Mouse (Mus musculus) left cerebral cortex, postnatal 14 days (tissue): ENCODE results near the gene Fbxl18. TPM values are rescaled to one million over a fixed set of nuclear protein-coding genes. Genes with fewer than 3 reads are reported as not detected.
A peak's percentile ranks its signal among the peaks of the same experiment; 100 is the strongest.
"Not testable (repeated sequence)": the region's sequence is repeated elsewhere in the genome, so short reads cannot be mapped to it uniquely, and the experiment has no call there.

Source experiments
- DNase-seq, 2 experiments: peaks; one replicate each; pipeline ENCODE4 v3.0.0; 2021 to 2022; ENCODE audit warnings: low spot score in 2 of 2, mixed read lengths in 1 of 2
- intact Hi-C: fragments of 180-260 bp; cut with DNase I; formaldehyde crosslinking; loops from one replicate; pipeline ENCODE4 v1.15.1; 2025
- total RNA-seq, 2 experiments: library from RNA; stranded (reverse); gene quantifications; 2 replicates each; pipeline ENCODE4 v1.2.3; 2021

Gene Fbxl18
- total RNA-seq, 2 experiments from 2014 or later, result 34.2 to 34.4 TPM

DNA sequence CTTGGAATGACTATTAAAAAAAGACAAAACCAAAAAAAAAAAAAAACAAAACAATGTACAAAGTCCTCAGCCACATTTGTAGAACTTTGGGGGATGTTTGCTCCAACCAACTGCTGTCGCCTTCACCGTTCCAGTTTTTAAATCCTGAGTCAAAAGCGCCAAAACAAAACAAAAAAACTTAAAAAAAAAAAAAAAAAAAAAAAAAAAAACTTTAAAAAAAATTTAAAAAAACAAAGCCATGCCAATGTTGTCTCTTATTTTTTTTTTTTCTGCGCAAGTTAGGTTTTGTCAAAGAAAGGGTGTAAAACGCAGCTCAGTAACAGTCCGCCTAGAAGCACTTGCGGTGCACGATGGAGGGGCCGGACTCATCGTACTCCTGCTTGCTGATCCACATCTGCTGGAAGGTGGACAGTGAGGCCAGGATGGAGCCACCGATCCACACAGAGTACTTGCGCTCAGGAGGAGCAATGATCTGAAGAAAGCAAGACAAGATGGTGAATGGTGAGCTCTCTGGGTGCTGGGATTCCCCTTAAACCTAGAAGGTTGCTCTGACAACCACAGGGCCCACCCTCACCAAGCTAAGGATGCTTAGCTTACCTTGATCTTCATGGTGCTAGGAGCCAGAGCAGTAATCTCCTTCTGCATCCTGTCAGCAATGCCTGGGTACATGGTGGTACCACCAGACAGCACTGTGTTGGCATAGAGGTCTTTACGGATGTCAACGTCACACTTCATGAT is 8.4 kb upstream of the Fbxl18 start:
- peak in 1 of 2 experiments; percentile 28 for DNase-seq
- intact Hi-C loops, result loop anchor here (2.0 kb wide), 1 partner anchor 89 kb away; no protein-coding TSS in a partner anchor

DNA sequence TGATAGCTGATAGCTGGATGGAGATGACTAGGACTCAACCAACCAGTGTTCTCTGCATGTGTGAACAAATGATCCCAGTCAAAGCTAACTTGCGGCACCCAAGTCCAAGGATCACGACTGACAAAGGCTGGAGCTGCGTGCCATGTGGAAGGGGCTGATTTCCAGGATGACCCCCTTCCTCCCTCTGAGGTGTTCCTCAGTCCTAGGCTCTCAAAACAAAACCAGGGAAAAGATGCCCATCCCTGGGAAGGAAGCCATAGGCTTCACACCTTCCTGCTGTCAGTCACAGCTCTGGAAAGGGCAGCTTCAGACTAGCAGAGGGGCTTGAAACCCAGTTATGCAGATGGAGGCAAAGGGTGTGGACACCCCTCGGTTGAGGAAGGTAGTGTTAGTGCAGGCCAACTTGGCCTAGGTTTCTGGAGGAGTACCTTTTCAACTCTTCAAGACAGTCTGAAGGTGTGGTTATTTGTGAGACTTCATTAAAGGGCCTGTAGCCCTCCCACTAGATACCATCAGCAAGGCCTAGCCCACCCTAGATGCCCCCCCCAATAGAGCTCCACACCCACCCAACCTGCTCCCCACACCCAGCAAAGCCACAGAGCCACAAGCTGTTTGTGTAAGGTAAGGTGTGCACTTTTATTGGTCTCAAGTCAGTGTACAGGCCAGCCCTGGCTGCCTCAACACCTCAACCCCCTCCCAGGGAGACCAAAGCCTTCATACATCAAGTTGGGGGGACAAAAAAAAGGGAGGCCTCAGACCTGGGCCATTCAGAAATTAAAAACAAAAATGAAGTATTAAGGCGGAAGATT is 7.5 kb upstream of the Fbxl18 start:
- no peak for DNase-seq
- intact Hi-C loops, result no loop called here

DNA sequence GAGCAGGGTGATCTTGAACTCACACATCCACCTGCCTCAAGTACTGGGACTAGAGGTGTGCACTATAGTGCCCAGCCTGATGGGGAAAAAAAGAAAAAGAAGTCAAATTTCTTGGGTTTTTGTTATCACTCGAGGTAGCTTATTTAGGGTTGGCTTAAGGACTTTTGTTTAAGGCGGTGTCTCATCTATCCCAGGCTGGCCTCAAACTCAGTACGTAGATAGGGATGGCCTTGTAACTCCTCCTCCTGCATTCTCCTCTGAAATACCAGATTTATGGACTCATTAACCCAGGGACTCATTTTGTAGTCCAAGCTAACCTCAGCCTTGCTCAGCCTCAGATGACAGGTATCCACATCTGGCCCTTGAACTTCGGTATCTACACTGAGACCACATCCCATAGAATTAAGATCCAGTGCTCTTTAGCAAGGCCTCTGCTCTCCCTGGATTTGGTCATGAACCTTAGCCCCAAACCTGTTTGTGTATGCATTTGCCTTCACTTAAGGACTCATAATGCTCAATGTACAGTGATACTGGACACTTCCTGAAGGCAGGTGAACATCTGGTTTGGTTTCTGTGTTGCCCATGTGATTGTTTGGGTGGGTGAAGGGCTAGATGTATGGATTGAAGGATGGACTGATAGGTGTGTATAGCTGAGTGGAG is 6.8 kb upstream of the Fbxl18 start:
- no peak for DNase-seq
- intact Hi-C loops, result no loop called here

DNA sequence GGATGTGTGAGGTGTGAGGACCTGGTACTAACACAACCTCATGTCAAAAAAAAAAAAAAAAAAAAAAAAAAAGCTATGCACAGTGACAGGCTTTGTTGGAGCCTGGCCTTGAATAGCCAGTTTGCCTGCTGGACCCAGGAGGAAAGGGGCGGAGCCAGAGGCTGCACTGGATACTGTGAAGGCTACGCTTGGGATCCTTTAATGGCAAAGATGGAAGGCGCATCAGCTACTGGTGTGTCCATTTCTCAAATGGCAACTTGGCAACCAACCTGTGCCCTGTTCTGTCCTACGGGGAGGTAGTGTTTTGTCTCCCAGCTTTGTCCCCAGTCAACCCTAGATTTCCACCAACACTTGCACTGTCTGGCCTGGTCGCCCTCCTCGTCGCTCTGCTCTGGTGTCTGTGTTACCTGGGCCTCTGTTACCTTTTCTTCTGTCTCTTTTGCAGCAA is 6.2 kb upstream of the Fbxl18 start:
- intact Hi-C loops, result no loop called here
- DNase-seq, result no peak

DNA sequence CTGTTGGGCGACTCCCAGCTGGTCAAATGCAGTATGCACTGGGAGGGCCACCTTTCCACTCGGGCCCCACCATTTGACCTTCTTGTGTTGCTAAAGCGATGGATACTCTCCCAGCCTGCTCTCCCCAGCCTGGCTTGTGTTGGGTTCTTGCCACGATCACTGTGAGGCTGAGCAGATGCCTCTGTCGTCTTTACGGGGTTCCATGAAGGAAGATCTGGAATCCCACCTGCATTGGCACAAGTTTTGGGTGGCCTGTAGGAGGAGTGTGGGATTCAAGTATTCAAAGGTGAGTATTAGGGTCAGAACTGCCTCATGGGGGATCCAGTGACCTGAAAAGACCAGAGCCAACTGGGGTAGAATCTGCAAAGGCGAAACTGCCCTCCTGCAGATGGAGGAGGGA is 5.4 kb upstream of the Fbxl18 start:
- intact Hi-C loops, result no loop called here

DNA sequence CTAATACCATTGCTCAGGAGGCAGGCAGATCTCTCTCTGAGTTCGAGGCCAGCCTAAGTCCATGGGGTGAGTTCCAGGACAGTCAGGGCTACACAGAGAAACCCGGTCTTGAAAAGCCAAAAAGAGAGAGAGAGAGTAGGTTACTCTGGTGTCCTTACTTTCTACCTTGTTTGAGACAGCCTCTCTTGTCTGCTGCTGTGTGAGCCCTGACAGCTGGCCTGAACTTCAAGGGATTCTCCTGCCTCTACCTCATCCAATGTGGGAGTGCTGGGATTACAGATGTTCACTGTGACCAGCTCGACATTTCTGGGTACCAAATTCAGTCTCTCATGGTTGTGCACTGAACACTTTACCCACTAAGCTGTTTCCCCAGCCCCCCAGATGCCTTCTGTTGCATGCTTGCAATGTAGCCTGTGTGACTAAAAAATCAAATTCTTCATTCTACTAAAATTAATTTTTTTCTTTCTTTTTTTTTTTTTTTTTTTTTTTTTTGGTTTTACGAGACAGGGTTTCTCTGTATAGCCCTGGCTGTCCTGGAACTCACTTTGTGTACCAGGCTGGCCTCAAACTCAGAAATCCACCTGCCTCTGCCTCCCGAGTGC is 4.8 kb upstream of the Fbxl18 start:
- DNase-seq, result no peak
- intact Hi-C loops, result no loop called here

More for the DNA sequence above, 5.4 kb upstream of the Fbxl18 start:
- DNase-seq, result no peak

DNA sequence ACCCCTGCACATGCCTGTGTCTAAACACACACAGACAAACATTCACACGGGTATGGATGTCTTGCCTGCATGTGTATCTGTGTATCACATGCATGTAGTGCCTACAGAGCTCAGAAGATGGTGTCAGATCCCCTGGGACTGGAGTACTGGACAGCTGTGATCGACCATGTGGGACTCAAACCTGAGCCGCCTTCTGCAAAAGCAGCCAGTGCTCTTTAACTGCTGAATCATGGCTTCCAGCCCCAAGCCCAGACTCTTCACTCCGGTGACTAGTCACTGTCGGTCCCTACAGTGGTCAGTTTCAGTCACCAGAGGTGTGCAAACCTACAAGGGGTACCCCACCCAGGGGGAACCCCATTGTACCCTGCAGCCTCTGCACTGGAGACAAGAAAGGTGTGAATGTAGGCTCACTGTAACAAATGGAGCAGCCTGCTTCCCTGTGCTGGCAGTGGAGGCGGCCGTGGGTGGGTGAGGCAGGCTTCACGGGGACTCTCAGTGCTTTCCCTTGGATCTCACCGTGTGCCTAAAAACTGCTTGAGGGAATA is 3.9 kb upstream of the Fbxl18 start:
- intact Hi-C loops, result no loop called here
- peak; percentile 71 to 84 for DNase-seq

DNA sequence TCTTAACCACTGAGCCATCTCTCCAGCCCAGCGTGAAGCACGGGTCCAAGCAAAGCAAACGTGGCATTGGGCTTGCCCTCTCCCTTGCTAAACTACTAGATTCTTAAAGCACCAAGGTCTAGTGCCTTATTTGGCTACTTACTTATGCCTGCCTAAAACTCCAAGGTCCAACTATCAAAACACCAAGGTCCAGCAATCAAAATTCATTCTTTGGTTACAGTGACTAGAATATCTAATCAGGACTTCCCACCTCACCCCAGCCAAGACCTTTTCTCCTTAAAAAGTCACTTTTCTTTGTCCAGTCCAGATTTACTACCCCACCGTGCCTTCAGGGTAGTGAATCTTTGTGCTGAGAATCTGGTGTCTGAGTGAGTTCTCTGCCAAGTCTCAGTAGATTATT is 3.1 kb upstream of the Fbxl18 start:
- intact Hi-C loops, result no loop called here
- no peak for DNase-seq

DNA sequence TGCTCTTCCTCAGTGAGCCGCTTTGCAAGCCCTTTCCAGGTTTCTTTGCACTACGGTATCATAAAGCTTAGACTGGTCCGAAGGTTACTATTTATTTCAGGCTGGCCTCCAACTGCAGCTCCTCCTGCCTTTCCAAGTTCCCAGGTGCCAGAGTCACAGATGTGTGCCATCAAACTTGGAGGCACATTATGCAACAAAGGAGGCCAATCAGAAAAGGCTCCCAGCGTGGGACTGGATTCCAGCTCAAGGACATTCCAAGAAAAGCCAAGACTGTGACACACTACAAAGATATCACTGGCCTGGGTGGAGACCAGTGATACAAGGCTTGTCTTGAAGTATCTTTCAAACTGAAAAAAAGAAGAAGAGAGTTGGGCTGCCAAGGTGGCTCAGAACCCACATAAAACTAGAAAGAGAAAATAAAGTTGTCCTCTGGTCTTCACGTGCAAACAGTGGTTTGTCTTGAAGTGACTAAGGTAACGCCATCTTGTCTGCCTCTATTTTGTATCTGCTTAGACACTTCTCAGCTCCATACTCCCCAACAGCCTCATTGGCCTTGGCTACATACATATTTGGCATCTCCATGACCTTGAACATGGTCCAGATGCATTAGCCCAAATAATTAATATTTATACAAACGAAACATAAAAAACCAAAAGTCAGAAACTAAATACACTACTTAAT is 2.5 kb upstream of the Fbxl18 start:
- intact Hi-C loops, result no loop called here
- no peak for DNase-seq

DNA sequence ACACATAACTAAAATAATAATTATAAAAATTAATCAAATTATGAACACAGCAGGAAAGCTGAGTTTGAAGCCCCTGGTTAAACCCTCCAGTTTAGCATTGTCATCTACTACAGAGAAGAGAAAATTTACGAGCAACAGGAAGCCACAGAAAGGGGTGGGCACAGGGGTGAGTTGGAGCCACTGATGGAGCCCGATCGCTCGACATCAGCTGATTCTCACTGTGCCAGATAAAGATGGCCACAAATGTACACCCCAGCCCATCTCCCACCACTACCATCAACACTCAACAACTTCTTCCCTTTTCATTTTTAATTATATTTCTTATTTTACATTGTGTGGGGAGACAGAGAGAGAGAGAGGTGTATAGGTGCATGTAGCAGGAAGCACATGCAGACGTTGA is 1.5 kb upstream of the Fbxl18 start:
- intact Hi-C loops, result no loop called here
- DNase-seq, result no peak

DNA sequence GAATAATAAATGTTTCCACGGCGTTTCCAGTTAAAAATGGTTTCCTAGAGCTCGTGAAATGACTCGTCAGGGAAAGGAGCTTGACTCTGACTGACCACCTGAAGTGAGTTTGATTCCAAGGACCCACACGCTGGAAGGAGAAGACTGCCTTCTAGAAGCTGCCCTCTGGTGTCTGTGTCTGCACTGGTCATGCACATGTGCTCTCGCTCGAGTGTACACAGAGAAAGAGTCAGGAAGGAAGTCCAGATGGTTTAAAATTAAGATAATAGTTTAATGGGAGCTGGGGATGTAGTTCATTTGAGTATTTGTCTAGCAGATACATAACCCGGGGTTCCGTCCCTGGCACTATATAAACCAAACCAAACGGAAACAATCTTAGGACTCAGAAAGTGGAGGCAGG is 971 bp upstream of the Fbxl18 start:
- no peak for DNase-seq
- intact Hi-C loops, result no loop called here

DNA sequence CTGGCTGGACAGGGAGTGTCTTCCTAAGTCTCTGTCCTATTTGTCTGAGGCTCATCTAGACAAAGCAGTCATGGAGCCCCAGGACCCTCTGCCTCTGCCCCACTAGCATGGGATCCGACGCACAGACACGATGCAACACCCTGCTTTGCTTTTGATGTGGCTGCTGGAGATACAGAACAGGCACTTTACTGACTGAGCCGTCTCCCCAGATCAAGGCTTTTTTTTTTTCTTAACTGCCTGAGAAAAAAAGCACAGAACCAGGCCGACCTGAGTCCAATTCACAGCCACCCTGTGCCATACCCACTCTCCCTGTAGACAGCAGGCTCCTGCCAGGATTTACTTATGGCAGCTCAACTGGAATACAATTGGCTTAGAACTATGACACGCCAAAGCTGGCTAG is 3.8 kb downstream of the Fbxl18 start:
- DNase-seq, result no peak
- intact Hi-C loops, result no loop called here

DNA sequence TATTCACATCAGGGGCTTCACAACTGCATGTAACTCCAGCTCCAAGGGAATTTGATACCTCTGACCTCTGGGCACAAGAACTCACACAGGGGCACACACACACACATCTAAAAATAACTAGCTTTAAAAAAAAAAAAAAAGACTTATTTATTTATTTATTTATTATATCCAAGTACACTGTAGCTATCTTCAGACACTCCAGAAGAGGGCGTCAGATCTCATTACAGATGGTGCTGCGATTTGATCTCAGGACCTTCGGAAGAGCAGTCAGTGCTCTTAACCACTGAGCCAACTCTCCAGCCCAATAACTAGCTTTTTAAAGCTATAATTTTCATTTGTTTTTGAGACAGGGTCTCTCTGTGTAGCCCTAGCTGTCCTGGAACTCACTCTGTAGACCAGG is 7.7 kb downstream of the Fbxl18 start:
- intact Hi-C loops, DNase-seq: not testable (repeated sequence)

DNA sequence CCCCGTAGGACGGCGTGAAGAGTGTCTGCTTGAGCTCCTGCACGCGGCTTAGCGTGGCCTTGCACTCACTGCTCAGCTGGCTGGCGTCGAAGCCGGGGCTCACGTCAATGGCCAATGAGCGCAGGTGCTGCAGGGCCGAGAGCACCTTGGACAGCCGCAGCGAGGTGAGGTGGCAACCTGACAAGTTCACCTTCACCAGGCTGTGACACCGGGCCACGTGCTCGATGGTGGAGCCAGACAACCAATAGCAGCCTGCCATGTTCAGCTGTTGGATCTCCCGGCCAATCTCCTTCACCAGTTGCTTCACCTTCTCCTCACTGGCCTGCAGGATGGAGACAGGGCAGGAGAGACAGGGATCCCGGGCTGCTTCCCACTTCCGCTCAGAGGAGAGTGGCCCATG is 8.5 kb downstream of the Fbxl18 start:
- intact Hi-C loops, result no loop called here
- no peak for DNase-seq

DNA sequence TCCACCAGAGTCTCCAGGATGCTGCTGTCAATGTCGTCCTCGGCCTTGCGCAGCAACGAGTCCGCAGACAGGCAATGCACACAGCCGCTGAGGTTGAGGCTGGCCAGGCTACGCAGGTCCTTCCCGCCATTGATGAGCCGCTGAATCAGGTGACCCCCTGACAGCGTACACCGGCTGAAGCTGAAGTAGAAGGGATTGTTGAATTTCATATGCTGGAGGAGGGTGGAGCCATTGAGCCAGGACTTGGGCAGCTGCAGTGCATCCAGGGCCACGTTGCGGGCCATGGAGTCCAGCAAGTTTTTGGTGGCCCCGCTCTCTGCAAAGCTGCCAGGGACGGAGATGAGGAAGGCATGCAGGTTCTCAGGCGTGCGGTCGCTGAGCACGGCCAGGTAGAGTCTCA is 9.0 kb downstream of the Fbxl18 start:
- DNase-seq, result no peak
- intact Hi-C loops, result no loop called here

DNA sequence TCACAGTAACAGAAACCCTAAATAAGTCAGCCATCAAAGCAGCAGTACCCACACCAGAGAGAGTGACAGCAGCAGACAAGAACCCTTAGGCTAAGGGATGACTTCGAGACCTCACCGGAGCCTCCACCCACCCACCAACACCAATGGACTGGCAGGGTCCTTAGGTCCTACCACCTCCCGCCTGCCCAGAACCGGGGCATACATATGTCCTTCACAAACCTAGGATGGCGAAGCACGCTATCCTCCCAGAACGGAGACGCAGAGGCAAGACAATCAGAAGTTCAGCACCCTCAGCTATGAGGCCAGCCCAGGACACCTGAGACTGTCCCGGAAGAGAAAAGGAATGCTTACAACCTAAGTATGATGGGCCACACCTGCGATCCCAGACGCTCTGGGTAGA is 12.8 kb downstream of the Fbxl18 start:
- intact Hi-C loops, result no loop called here
- DNase-seq, result no peak

DNA sequence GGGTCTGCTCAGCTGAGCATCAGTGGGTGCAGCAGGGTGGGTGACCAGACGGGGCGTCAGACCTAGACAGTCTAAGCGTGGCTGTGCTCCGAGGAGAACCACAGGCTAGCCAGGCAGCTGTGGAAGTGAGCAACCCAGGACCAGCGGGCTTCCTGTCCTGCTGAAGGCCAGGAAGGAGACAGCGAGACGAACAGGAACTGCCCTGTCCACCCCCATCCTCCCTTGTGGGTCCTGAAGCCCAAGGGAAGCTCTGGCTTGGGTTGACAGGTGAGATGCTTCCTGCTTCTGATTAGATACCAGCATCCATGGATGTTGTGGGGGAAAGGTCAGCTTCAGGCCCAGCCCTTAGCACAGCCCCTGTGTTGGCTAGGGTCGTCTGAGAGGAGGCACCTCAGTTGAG is 13.3 kb downstream of the Fbxl18 start:
- DNase-seq, result no peak
- intact Hi-C loops, result loop anchor here (2.0 kb wide), 1 partner anchor 51 kb away; no protein-coding TSS in a partner anchor

DNA sequence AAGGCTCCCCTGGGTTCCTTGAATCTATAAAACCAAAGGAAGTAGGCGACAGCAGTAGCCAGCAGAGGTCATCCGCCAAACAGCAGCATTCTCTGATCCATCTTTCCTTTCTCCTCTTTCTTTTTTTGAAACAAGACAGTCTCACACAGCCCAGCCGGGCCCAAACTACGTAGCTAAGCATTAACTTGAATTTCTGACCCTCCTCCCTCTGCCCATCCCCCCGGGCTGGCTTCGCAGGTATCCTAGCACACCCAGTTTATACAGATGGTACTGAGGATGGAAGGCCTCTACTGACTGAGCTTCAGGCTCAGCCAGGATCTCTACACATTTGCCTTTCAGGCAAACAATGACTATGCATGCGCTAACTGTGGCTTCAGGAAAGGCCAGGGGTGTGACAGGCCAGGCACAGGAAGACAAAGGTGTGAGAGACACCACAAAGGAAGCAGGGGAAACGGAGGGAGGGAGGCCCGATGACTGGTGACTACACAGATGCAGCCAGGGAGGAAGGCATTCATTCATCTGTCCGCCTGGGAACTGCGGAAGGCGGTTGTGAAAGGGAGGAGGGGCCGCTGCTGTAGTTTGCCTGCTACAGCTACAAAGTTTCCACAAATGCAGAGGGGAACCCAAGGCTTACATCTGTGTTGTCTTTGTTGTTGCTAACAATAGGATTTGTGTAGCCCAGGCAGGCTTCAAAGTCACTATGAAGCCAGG is 14.3 kb downstream of the Fbxl18 start:
- DNase-seq, result no peak
- intact Hi-C loops, result loop anchor here (2.0 kb wide), 1 partner anchor 52 kb away; no protein-coding TSS in a partner anchor
